Mouse (Mus musculus) skeletal muscle tissue, postnatal 0 days (tissue): ENCODE results near the gene Asz1. TPM values are rescaled to one million over a fixed set of nuclear protein-coding genes. Genes with fewer than 3 reads are reported as not detected.

ENCODE experiments used
- polyA plus RNA-seq: library from polyadenylated mRNA; unstranded; fragments of >200 nt; fragmentation: Nextera tagmentation; extraction: Ambion mirVana; gene quantifications from 2 replicates; pipeline ENCODE4 v1.2.1, GENCODE M21; 2015

The Asz1 gene
- polyA plus RNA-seq: not detected in 2 replicates

DNA sequence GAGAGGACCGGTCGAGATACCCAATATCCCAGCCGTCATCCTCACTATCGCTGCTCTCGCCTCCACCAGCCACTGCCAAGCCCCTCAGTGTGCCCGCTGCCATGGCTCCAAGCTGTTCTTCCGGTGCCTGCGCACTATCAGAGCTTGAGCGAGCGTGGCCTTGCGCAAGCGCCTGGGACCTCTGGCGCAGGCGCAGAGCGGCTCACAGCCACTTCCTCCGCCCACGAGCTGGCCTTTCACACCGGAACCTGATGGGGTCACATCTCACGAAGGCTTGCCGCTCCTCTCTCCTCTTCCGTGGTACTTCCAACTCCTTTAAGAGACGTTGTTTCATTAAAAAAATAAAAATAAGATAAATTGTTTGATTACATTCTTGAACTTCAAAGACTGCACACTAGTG, at the start of gene Asz1:
TSS of gene Asz1 (minus strand) at position 128 of the 400 bp plus-strand sequence.

GRCm38 (mm10) chr6:18029746-18030656, 78.9 kb downstream of the Asz1 start, which contains the start of gene Wnt2:
TSS of gene Wnt2 (minus strand) at chr6:18030585.

Other genes with a start within 250 kb of the Asz1 start
- 1.5 and 3.6 TPM in 2 replicates for gene Wnt2, start 78.5 kb downstream of the Asz1 start, polyA plus RNA-seq
- not detected in 2 replicates for gene Cftr, start 61.6 kb upstream of the Asz1 start, polyA plus RNA-seq